Mouse (Mus musculus): Measurements from ENCODE around the gene Morc3. TPM values are rescaled to one million over a fixed set of nuclear protein-coding genes. Genes with fewer than 3 reads are reported as not detected.

The Morc3 gene
- polyA plus RNA-seq (2012; ENCODE audit: insufficient read depth, insufficient read length, missing spikeins): 87.4 and 88.3 TPM in 2 replicates

DNA sequence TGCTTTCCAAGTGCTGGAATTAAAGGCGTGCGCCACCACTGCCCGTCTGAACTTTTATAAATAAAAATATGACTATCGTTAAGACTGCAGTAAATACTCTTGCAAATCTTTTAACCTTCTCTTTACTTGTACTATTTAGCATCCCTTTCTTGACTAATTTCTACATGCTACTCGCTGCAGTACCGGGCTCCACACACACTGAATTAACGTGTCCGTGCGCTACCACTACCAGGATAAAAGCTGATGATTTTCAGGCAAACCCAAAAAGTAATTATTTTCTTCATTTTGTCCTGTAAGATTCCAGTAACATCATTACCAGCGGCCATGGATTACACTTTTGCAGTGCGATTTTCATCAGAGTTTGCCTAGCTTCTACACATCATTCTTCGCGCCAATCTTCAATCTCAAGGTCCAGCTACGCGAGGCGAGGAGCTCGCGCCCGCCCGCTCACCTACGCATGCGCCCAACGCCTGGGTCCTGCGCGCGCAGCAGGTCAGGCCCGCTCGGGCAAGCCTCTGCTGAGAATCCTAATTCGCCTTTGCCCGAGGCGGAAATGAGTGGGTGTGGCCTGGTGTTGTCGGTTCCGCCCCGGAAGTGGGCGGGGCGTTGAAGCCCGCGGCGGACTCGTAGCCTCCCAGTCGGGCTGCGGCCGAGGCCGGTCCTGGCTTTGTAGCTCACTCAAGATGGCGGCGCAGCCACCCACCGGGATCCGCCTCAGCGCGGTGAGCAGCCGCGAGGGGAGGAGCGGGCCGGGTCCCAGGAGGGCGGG lies at the start of gene Morc3:
Gene Morc3, plus strand, starts transcription at position 495 of the 769 bp plus-strand sequence.
- peak within 1 kb of the TSS; percentile 92 for H3K4me3 ChIP-seq (ENCODE audit: insufficient read depth, low read length)
- peak within 1 kb of the TSS; percentile 93 for H3K27ac ChIP-seq (ENCODE audit: insufficient read depth, low read depth, low read length)
- peaks cover 24% of the 10 kb centered on the region for H3K4me1 ChIP-seq (ENCODE audit: control insufficient read depth, insufficient read depth, low read length)
- TF ChIP-seq POLR2A (IDR thresholded peaks at IDR 0.05; ENCODE audit: borderline replicate concordance, low read depth, low read length): no peak
- TF ChIP-seq CTCF (IDR thresholded peaks at IDR 0.05; ENCODE audit: low read depth, low read length): no peak

DNA sequence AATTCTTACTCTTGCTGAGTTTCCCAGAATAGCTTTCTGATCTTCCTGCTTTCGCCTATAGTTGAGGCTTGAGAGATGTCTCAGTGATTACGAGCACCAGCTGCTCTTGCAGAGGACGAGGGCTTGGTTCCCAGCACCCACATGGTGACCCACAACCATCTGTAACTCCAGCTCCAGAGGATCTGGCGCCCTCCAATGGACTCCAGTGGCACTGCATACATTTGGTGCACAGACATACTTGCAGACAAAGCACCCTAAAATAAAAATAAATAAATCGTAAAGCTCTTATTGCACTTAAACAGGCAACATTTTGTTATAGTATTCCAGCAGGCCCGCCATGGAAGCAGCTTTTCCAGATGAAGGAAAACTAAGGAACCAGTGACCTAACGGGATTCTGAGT lies 47.7 kb upstream of the Morc3 start:
- peaks cover 15% of the 10 kb centered on the region for H3K4me1 ChIP-seq (ENCODE audit: control insufficient read depth, insufficient read depth, low read length)
- H3K27ac ChIP-seq (ENCODE audit: insufficient read depth, low read depth, low read length): no peak overlapping the region
- no peak overlapping the region for H3K4me3 ChIP-seq (ENCODE audit: insufficient read depth, low read length)
- no peak for TF ChIP-seq POLR2A (IDR thresholded peaks at IDR 0.05; ENCODE audit: borderline replicate concordance, low read depth, low read length)
- TF ChIP-seq CTCF (IDR thresholded peaks at IDR 0.05; ENCODE audit: low read depth, low read length): no peak

DNA sequence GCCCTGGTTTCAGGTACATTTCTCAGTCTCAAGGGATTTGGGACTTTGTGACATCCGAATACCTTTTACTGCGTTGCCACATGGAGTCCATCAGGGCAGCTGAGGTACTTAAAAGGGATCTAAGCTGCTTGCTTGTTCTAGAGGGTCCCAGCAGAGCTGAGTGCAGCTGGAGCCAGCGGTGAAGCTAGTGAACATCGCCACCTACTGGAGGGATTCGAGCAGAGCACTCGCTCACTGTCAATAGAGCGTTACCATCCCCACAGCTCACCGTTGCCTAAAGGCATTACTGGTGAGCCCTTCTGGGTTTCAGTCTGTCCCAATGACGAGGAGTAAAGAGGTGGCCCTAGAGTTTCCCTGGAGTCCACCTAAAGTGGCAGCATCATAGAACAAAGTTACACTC lies 46.1 kb upstream of the Morc3 start:
- Histone ChIP-seq H3K4me1 (ENCODE audit: control insufficient read depth, insufficient read depth, low read length) (peaks cover 6% of the 10 kb centered on the region), H3K4me3 (ENCODE audit: insufficient read depth, low read length) (no peak overlapping the region), H3K27ac (ENCODE audit: insufficient read depth, low read depth, low read length) (no peak overlapping the region)
- TF ChIP-seq POLR2A (IDR thresholded peaks at IDR 0.05; ENCODE audit: borderline replicate concordance, low read depth, low read length): no peak
- TF ChIP-seq CTCF (IDR thresholded peaks at IDR 0.05; ENCODE audit: low read depth, low read length): no peak

DNA sequence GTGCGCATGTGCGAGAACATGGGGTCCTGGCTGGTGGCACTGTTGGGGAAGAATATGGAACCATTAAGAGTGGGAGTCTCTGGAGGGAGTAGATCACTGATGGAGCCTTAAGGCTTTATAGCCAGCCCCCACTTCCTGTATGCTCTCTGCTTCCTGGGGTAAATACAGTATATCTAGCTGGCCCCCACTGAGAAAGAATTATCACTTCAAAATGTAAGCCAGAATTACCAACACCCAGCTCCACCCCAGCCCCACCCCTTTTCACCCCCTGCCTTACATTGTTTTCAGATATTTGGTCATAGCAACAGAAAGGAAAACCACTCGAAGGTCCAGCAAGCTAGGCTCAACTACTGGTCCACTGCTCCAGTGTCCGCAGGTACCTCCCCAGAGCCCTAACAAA lies 43.5 kb upstream of the Morc3 start:
- Histone ChIP-seq H3K27ac (ENCODE audit: insufficient read depth, low read depth, low read length) (no peak overlapping the region), H3K4me3 (ENCODE audit: insufficient read depth, low read length) (no peak overlapping the region), H3K4me1 (ENCODE audit: control insufficient read depth, insufficient read depth, low read length) (no peaks in the 10 kb centered on the region)
- TF ChIP-seq POLR2A (IDR thresholded peaks at IDR 0.05; ENCODE audit: borderline replicate concordance, low read depth, low read length) (no peak), CTCF (IDR thresholded peaks at IDR 0.05; ENCODE audit: low read depth, low read length) (no peak)

DNA sequence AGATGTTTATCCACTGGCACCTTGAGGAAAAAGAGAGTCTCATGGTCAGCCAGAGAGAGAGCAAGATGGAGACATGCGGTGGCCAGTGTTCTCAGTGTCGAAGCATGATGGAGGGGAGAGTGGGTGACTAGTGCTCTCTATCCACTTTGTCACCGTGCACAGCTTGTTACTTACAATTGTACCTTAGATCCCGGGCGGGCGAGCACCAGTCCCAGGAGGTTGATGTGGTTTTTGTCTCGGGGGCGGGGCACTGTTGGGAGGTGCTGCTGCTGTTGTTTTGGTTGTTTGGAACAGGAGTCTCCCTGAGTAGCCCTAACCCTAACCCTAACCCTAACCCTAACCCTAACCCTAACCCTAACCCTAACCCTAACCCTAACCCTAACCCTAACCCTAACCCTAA lies 43.0 kb upstream of the Morc3 start:
- Histone ChIP-seq H3K27ac (ENCODE audit: insufficient read depth, low read depth, low read length) (no peak overlapping the region), H3K4me1 (ENCODE audit: control insufficient read depth, insufficient read depth, low read length) (no peaks in the 10 kb centered on the region), H3K4me3 (ENCODE audit: insufficient read depth, low read length) (no peak overlapping the region)
- TF ChIP-seq POLR2A (IDR thresholded peaks at IDR 0.05; ENCODE audit: borderline replicate concordance, low read depth, low read length) (no peak), CTCF (IDR thresholded peaks at IDR 0.05; ENCODE audit: low read depth, low read length) (no peak)

DNA sequence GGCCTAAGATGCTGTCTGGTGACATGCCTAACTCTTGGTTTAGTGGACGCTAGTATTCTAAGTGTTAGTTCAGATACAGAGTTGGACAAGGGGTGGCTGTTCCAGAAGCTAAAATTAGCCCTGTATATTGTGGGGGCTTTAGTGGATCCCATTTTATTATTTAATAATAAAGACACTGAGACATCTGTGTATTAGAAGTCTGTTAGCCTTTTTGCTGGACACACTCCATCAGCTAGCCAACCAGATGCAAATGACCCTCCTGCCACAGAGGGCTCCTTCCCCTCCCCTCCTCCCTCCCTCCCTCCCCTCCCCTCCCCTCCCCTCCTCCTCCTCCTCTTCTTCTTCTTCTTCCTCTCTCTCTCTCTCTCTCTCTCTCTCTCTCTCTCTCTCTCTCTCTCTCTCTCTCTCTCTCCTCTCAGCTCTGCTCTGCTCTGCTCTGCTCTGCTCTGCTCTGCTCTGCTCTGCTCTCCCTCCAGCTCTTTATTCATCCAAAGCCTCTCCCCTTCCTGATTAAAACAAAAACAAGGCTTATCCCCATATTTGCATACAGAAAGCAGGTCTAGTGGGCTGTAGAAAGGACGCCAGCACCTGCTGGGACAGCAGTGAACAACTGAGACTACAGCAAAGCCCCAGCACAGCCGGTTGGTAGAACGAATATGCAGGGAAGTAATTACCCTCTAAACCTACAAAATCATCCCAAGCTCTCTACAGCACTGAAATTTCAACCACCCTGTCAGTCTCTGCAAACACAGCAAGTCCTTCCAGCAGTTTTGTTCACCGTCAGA lies 41.8 kb upstream of the Morc3 start:
- TF ChIP-seq CTCF (IDR thresholded peaks at IDR 0.05; ENCODE audit: low read depth, low read length) (no peak), POLR2A (IDR thresholded peaks at IDR 0.05; ENCODE audit: borderline replicate concordance, low read depth, low read length) (no peak)
- Histone ChIP-seq H3K4me3 (ENCODE audit: insufficient read depth, low read length) (no peak overlapping the region), H3K27ac (ENCODE audit: insufficient read depth, low read depth, low read length) (no peak overlapping the region), H3K4me1 (ENCODE audit: control insufficient read depth, insufficient read depth, low read length) (no peaks in the 10 kb centered on the region)

DNA sequence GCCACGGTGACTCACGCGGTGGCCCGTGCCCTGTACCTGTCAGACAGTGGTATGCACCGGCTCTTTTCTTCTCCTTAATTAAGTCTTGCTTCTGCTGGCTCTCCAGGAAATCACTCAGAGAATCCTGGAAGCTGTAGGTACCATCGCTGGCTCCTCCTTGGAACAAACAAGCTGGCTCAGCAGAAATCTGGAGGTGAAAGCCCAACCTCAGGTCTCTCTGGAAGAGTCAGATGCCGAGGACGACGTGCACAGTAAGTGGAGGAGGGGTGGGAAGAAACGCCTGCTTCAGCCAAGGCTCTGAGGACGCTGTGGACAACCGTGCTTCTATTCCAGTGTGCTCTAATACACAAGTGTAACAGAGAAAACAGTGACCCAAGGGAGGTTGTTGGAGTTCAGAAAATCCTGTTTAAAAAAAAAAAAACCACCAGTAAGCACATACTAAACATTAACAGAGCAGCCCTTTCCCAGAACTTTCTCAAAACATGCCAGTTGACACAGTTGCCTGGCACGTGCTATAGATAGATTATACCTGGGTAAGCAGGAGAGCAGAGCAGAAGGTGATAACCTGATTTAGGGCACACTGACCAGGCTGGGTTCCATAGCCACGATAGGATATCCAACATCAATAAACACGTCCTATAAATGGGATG lies 38.8 kb upstream of the Morc3 start:
- Histone ChIP-seq H3K27ac (ENCODE audit: insufficient read depth, low read depth, low read length) (no peak overlapping the region), H3K4me1 (ENCODE audit: control insufficient read depth, insufficient read depth, low read length) (peaks cover 9% of the 10 kb centered on the region), H3K4me3 (ENCODE audit: insufficient read depth, low read length) (no peak overlapping the region)
- TF ChIP-seq CTCF (IDR thresholded peaks at IDR 0.05; ENCODE audit: low read depth, low read length): no peak
- no peak for TF ChIP-seq POLR2A (IDR thresholded peaks at IDR 0.05; ENCODE audit: borderline replicate concordance, low read depth, low read length)

DNA sequence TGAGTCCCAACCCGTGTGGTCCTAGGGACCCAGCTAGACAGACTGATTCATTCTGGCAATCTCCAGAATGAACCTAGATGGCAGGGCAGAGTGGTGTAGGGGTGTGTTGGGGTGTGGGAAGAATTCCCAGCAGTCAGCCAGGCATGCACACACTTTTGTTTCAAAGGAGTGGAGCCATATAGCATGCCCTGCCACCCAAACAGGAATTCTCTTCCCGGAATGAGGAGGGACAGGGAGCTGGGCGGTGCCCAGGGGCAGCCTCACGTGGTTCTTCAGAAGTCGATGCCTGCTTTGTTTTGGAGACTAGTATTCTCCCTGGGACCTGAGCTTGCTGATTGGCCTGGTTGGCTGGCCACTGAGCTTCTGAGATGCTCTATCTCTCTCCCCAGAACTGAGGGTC lies 37.1 kb upstream of the Morc3 start:
- peaks cover 9% of the 10 kb centered on the region for H3K4me1 ChIP-seq (ENCODE audit: control insufficient read depth, insufficient read depth, low read length)
- H3K27ac ChIP-seq (ENCODE audit: insufficient read depth, low read depth, low read length): no peak overlapping the region
- H3K4me3 ChIP-seq (ENCODE audit: insufficient read depth, low read length): no peak overlapping the region
- no peak for TF ChIP-seq CTCF (IDR thresholded peaks at IDR 0.05; ENCODE audit: low read depth, low read length)
- TF ChIP-seq POLR2A (IDR thresholded peaks at IDR 0.05; ENCODE audit: borderline replicate concordance, low read depth, low read length): no peak

DNA sequence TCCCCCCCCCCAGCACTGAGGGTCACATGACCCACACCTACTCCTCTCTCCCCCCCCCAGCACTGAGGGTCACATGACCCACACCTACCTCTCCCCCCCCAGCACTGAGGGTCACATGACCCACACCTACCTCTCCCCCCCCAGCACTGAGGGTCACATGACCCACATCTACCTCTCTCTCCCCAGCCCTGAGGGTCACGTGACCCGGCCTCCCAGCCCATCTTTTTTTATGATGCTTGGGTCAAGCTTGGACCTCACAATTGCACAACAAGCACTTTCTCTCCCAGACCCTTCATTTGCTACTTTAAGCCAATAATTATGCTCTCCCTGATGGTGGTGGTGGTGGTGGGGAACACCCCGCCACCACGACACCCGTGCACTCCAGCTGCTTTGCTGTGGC lies 36.5 kb upstream of the Morc3 start:
- Histone ChIP-seq H3K4me1 (ENCODE audit: control insufficient read depth, insufficient read depth, low read length) (peaks cover 9% of the 10 kb centered on the region), H3K4me3 (ENCODE audit: insufficient read depth, low read length) (no peak overlapping the region), H3K27ac (ENCODE audit: insufficient read depth, low read depth, low read length) (no peak overlapping the region)
- TF ChIP-seq POLR2A (IDR thresholded peaks at IDR 0.05; ENCODE audit: borderline replicate concordance, low read depth, low read length) (no peak), CTCF (IDR thresholded peaks at IDR 0.05; ENCODE audit: low read depth, low read length) (no peak)

All from bone marrow macrophage, adult 2 months (primary cell).